Mouse (Mus musculus) cerebellum, adult 2 months (tissue): ENCODE measurements around the gene Vmn2r58. TPM values are rescaled to one million over a fixed set of nuclear protein-coding genes. Genes with fewer than 3 reads are reported as not detected.
"Not testable (repeated sequence)": the region's sequence is repeated elsewhere in the genome, so short reads cannot be mapped to it uniquely, and the experiment has no call there.

Experiments used
- DNase-seq, 2 experiments: peaks; one replicate each; pipeline ENCODE4 v3.0.0; 2021
- H3K27ac ChIP-seq: fragments of 200-500 bp; 2 replicates; pipeline ENCODE4 v1.5.1; 2012; ENCODE audit warnings: low read length, control low read depth, inconsistent platforms; ENCODE audit not compliant: insufficient read depth
- H3K27me3 ChIP-seq: fragments of 200-500 bp; 2 replicates; pipeline ENCODE4 v1.6.1; 2012; ENCODE audit warnings: inconsistent platforms, mild to moderate bottlenecking, low read length, moderate library complexity; ENCODE audit not compliant: control insufficient read depth, insufficient read depth
- H3K4me1 ChIP-seq: fragments of 200-500 bp; 2 replicates; pipeline ENCODE4 v1.6.1; 2011; ENCODE audit warnings: low read length; ENCODE audit not compliant: control insufficient read depth, insufficient read depth
- H3K4me3 ChIP-seq: fragments of 200-500 bp; replicated peaks from 2 replicates; pipeline ENCODE3; 2011; ENCODE audit warnings: mild to moderate bottlenecking, low read depth, low read length, control low read depth; ENCODE audit not compliant: insufficient read depth
- WGBS: fragments of 180-500 bp; shearing (Covaris S2); methylation state at CpG from one replicate; pipeline ENCODE4 v1.1.7; 2018; 5-methylcytosine and 5-hydroxymethylcytosine counted together
- polyA plus RNA-seq: library from polyadenylated mRNA; depleted of rRNA; stranded (reverse); fragments of >200 nt; gene quantifications from 2 replicates; pipeline ENCODE4 v1.2.3, GENCODE M21; 2012; rRNA removed

Gene Vmn2r58
- not detected in 2 replicates for polyA plus RNA-seq

DNA sequence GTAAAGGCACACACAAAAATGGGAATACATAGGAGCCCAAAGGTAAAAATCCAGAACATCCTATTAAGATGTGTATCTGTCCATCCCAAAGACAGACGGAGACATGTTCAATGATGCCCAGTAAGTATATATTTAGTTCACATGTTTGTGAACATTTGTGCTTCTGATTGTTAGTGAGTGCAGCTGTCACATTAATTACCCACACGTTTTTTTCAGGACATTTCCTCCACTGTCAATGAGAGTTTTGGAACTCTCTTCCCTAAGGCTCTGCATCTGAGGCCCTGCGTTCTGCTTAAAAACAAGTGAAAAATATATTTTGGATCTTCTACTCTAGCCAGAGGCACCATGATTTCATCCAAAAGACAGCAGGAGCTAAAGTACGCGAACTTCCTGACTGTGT lies at the start of gene Vmn2r58:
TSS of gene Vmn2r58 (minus strand) at position 101 of the 400 bp plus-strand sequence.
- 72% methylated on average over 5 of the region's 5 CpGs for WGBS
- not testable (repeated sequence) for DNase-seq, H3K27ac ChIP-seq, H3K27me3 ChIP-seq, H3K4me3 ChIP-seq, H3K4me1 ChIP-seq

Other genes with a start within 250 kb of the Vmn2r58 start
- gene Zfp788, start 239.5 kb downstream of the Vmn2r58 start, polyA plus RNA-seq = 20.2 and 21.1 TPM in 2 replicates
- gene Vmn2r59, start 186.3 kb upstream of the Vmn2r58 start, polyA plus RNA-seq = not detected in 2 replicates
- not detected in 2 replicates for gene Vmn2r60, start 235.1 kb upstream of the Vmn2r58 start, polyA plus RNA-seq